Mouse (Mus musculus): Measurements from ENCODE around the gene Rgs11. TPM values are rescaled to one million over a fixed set of nuclear protein-coding genes. Genes with fewer than 3 reads are reported as not detected.

The Rgs11 gene
- total and polyA plus RNA-seq, 3 experiments: 0.31 to 3.5 (median 0.34) TPM

DNA sequence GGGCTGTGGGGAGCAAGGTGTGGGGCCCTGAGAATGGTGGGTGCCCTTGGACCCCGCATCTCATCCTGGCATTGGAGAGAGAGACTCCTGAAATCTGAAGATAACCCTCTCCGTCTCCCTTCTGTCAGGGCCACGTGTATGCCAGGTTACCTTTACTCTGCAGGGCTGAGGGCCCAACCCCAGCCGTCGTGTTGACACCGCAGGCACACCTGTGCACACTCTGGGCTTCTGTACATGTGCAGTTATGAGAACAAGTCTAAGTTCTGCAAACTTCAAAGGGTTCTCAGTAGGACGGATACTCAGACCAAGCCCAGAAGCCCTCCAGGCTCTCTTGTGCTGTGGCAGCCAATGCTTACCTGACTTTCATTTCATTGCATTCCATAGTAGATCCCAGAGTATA is 9.5 kb downstream of the Rgs11 start:
- 87% methylated on average over 7 of the region's 7 CpGs for WGBS
- Histone ChIP-seq H3K4me1 (ENCODE audit: control insufficient read depth, insufficient read depth, low read length) (no peaks in the 10 kb centered on the region), H3K4me3 (no peak overlapping the region), H3K27me3 (ENCODE audit: control insufficient read depth, insufficient read depth, low read length) (no peaks in the 10 kb centered on the region), H3K36me3 (ENCODE audit: control insufficient read depth, insufficient read depth, low read length) (no peaks in the 10 kb centered on the region), H3K79me2 (replicated peaks; ENCODE audit: control insufficient read depth, insufficient read depth, low read length) (no peaks in the 10 kb centered on the region), H3K27ac (no peak overlapping the region), H3K9ac (ENCODE audit: low read depth, low read length) (no peak overlapping the region)
- TF ChIP-seq POLR2A (IDR thresholded peaks at IDR 0.05; ENCODE audit: insufficient read depth, low read depth, low read length) (no peak), CTCF (IDR thresholded peaks at IDR 0.05) (no peak), EP300 (IDR thresholded peaks at IDR 0.05; ENCODE audit: insufficient read depth, low read depth, low read length) (no peak)
- no peak for DNase-seq
- intact Hi-C loops (cut with DNase I): no loop called here

DNA sequence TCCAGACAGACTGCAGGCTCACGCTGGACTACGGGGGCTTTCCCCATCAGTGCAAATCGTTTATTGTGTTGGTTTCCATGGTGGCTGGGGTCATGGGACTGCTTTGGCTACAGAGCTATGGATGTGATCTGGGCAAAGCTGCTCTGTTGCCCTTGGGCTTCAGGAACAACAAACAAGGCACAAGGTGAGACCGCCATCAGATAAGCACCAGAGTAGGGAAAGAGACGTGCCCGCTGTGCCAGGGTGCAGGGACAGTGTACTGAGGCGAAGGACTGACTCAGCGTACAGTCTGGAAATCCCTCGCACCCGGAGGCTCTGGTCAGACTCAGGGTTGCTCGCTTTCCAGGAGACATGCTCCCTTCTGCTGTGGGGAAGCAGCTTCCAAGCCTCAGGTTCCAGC is 9.9 kb downstream of the Rgs11 start:
- Histone ChIP-seq H3K9ac (ENCODE audit: low read depth, low read length) (no peak overlapping the region), H3K4me3 (no peak overlapping the region), H3K27me3 (ENCODE audit: control insufficient read depth, insufficient read depth, low read length) (no peaks in the 10 kb centered on the region), H3K27ac (no peak overlapping the region), H3K4me1 (ENCODE audit: control insufficient read depth, insufficient read depth, low read length) (no peaks in the 10 kb centered on the region), H3K36me3 (ENCODE audit: control insufficient read depth, insufficient read depth, low read length) (no peaks in the 10 kb centered on the region), H3K79me2 (replicated peaks; ENCODE audit: control insufficient read depth, insufficient read depth, low read length) (no peaks in the 10 kb centered on the region)
- WGBS: 78% methylated on average over 11 of the region's 11 CpGs
- no peak for DNase-seq
- TF ChIP-seq POLR2A (IDR thresholded peaks at IDR 0.05; ENCODE audit: insufficient read depth, low read depth, low read length): no peak
- TF ChIP-seq EP300 (IDR thresholded peaks at IDR 0.05; ENCODE audit: insufficient read depth, low read depth, low read length): no peak
- no peak for TF ChIP-seq CTCF (IDR thresholded peaks at IDR 0.05)
- intact Hi-C loops (cut with DNase I): no loop called here

DNA sequence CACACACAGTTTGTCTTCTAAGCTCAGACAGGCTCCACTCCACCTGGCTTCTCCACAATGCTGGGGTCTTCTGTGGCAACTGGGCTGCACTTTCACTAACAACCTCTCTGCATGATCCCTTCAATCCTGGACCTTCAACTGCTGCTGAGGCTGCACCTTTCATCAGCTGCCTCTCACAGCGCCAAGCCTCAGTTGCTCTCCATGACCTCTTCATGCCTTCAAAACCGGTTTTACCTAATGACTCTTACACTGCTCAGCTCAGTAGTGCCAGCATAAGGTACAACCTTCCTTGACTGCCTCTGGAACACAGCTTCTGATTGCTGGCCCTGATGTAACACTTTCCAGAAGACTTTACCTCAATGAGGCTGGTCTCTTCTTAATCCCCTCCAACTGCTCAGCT is 18.8 kb downstream of the Rgs11 start:
- Histone ChIP-seq H3K79me2 (replicated peaks; ENCODE audit: control insufficient read depth, insufficient read depth, low read length) (no peaks in the 10 kb centered on the region), H3K27me3 (ENCODE audit: control insufficient read depth, insufficient read depth, low read length) (no peaks in the 10 kb centered on the region), H3K27ac (no peak overlapping the region), H3K9ac (ENCODE audit: low read depth, low read length) (no peak overlapping the region), H3K4me1 (ENCODE audit: control insufficient read depth, insufficient read depth, low read length) (peaks cover 2% of the 10 kb centered on the region; the same call in 1 of the 2 replicates), H3K36me3 (ENCODE audit: control insufficient read depth, insufficient read depth, low read length) (no peaks in the 10 kb centered on the region), H3K4me3 (no peak overlapping the region)
- WGBS: 71% methylated on average over 2 of the region's 2 CpGs
- intact Hi-C loops (cut with DNase I): no loop called here
- DNase-seq: no peak
- TF ChIP-seq CTCF (IDR thresholded peaks at IDR 0.05) (no peak), POLR2A (IDR thresholded peaks at IDR 0.05; ENCODE audit: insufficient read depth, low read depth, low read length) (no peak), EP300 (IDR thresholded peaks at IDR 0.05; ENCODE audit: insufficient read depth, low read depth, low read length) (no peak)

DNA sequence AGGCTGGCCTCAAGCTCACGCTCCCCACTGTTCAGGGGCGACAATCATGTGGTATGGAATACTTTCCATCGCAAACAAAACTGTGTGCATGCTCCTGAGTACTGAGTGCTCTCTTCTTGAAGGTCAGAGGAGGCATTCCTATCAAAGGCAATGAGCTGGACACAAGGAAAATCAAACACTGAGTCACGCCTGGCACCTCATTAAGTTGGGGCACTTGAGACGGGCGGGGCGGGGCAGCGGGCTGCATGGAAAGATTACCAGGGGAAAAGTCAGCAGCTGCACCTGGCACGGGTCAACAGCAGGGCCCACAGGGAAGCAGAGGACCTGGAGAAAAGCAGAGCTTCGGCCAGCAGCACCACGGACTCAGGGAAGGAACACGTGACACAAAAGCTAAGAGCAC is 22.4 kb downstream of the Rgs11 start:
- WGBS: 66% methylated on average over 12 of the region's 12 CpGs
- no peak for TF ChIP-seq POLR2A (IDR thresholded peaks at IDR 0.05; ENCODE audit: insufficient read depth, low read depth, low read length)
- no peak for TF ChIP-seq CTCF (IDR thresholded peaks at IDR 0.05)
- TF ChIP-seq EP300 (IDR thresholded peaks at IDR 0.05; ENCODE audit: insufficient read depth, low read depth, low read length): no peak
- intact Hi-C loops (cut with DNase I): no loop called here

DNA sequence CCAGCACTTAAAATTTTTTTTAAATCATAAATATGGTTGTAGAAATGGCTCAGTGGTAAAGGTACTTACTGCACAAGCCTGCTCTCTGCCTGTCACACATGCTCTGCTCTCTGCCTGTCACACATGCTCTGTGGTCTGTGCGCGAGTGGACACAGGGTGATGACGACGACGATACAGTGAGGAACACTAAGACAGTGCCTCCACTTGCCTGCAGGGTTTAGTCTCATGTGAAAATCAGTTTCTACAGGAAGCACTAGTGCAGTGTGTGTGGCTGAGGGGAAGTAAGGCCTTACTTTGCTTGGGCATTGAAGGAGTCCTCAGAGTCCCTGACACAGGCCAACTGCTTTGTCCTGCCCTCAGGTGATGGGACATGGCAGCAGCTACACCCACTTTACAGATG is 27.0 kb downstream of the Rgs11 start:
- no peak for DNase-seq
- Histone ChIP-seq H3K4me1 (ENCODE audit: control insufficient read depth, insufficient read depth, low read length) (peaks cover 2% of the 10 kb centered on the region; the same call in 1 of the 2 replicates), H3K9ac (ENCODE audit: low read depth, low read length) (no peak overlapping the region), H3K36me3 (ENCODE audit: control insufficient read depth, insufficient read depth, low read length) (no peaks in the 10 kb centered on the region), H3K79me2 (replicated peaks; ENCODE audit: control insufficient read depth, insufficient read depth, low read length) (0 out of 2 replicates have a peak, but pooled peaks cover 6% of the 10 kb centered on the region), H3K27ac (no peak overlapping the region), H3K27me3 (ENCODE audit: control insufficient read depth, insufficient read depth, low read length) (no peaks in the 10 kb centered on the region), H3K4me3 (no peak overlapping the region)
- WGBS: 80% methylated on average over 5 of the region's 5 CpGs
- TF ChIP-seq CTCF (IDR thresholded peaks at IDR 0.05) (no peak), EP300 (IDR thresholded peaks at IDR 0.05; ENCODE audit: insufficient read depth, low read depth, low read length) (no peak), POLR2A (IDR thresholded peaks at IDR 0.05; ENCODE audit: insufficient read depth, low read depth, low read length) (no peak)
- intact Hi-C loops (cut with DNase I): no loop called here

More for the DNA sequence above, 22.4 kb downstream of the Rgs11 start:
- no peak for DNase-seq
- Histone ChIP-seq H3K9ac (ENCODE audit: low read depth, low read length) (no peak overlapping the region), H3K4me3 (no peak overlapping the region), H3K79me2 (replicated peaks; ENCODE audit: control insufficient read depth, insufficient read depth, low read length) (0 out of 2 replicates have a peak, but pooled peaks cover 3% of the 10 kb centered on the region), H3K4me1 (ENCODE audit: control insufficient read depth, insufficient read depth, low read length) (peaks cover 2% of the 10 kb centered on the region; the same call in 1 of the 2 replicates), H3K27ac (no peak overlapping the region), H3K36me3 (ENCODE audit: control insufficient read depth, insufficient read depth, low read length) (no peaks in the 10 kb centered on the region), H3K27me3 (ENCODE audit: control insufficient read depth, insufficient read depth, low read length) (no peaks in the 10 kb centered on the region)

DNA sequence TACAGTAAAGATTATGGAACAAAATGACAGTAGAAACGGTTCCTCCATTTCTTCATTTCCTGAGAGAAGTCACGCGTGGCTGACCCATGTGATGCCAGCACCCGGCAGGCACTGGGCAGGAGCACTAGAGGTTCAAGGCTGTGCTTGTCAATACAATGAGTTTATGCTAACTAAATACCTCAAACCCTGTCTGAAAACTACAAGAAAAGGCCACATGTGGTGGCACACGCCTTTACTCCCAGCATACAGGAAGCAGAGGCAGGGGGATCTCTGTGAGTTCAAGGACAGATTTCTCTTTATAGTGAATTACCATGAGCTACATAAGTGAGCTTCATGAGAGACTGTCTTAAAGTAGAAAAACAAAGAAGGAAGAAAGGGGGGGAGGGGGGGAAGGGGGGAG is 28.4 kb downstream of the Rgs11 start:
- 0 out of 2 replicates have a peak, but pooled peaks cover 6% of the 10 kb centered on the region for H3K79me2 ChIP-seq (replicated peaks; ENCODE audit: control insufficient read depth, insufficient read depth, low read length)
- 79% methylated on average over 5 of the region's 5 CpGs for WGBS
- no peak overlapping the region for H3K27ac ChIP-seq
- peaks cover 2% of the 10 kb centered on the region; the same call in 1 of the 2 replicates for H3K36me3 ChIP-seq (ENCODE audit: control insufficient read depth, insufficient read depth, low read length)
- no peak for DNase-seq
- H3K4me3 ChIP-seq: no peak overlapping the region
- TF ChIP-seq EP300 (IDR thresholded peaks at IDR 0.05; ENCODE audit: insufficient read depth, low read depth, low read length): no peak
- no peak for TF ChIP-seq POLR2A (IDR thresholded peaks at IDR 0.05; ENCODE audit: insufficient read depth, low read depth, low read length)
- no peak for TF ChIP-seq CTCF (IDR thresholded peaks at IDR 0.05)
- no peaks in the 10 kb centered on the region for H3K27me3 ChIP-seq (ENCODE audit: control insufficient read depth, insufficient read depth, low read length)
- intact Hi-C loops (cut with DNase I): no loop called here
- H3K9ac ChIP-seq (ENCODE audit: low read depth, low read length): no peak overlapping the region
- H3K4me1 ChIP-seq (ENCODE audit: control insufficient read depth, insufficient read depth, low read length): 0 out of 2 replicates have a peak, but pooled peaks cover 1% of the 10 kb centered on the region

All from heart, adult 2 months (tissue).